Mouse (Mus musculus) MEL (cell line): ENCODE measurements around the gene Ggcx. TPM values are rescaled to one million over a fixed set of nuclear protein-coding genes. Genes with fewer than 3 reads are reported as not detected.

ENCODE experiments used
- DNase-seq: peaks from one replicate; pipeline ENCODE4 v3.0.0; 2011; ENCODE audit warnings: low read depth, low spot score
- H3K27ac ChIP-seq: 2 replicates; pipeline ENCODE4 v1.5.1; 2012; ENCODE audit warnings: low read depth, mild to moderate bottlenecking, control low read depth, low read length, moderate library complexity; ENCODE audit not compliant: control insufficient read depth
- H3K27me3 ChIP-seq, 2 experiments: fragments of 150-350 bp in 1 of 2; sonication (generic) in 1 of 2; 2 replicates each; pipeline ENCODE4 v1.6.1; 2012; ENCODE audit warnings: low read length in 2 of 2, mild to moderate bottlenecking in 2 of 2, improper control_type of control experiment in 1 of 2, moderate library complexity in 1 of 2; ENCODE audit not compliant: insufficient read depth in 2 of 2, control insufficient read depth in 1 of 2
- H3K36me3 ChIP-seq, 2 experiments: 2 replicates each; pipeline ENCODE4 v1.6.1; 2012 to 2014; ENCODE audit warnings: low read length in 2 of 2, improper control_type of control experiment in 1 of 2, inconsistent platforms in 1 of 2, mild to moderate bottlenecking in 1 of 2; ENCODE audit not compliant: insufficient read depth in 2 of 2, control insufficient read depth in 1 of 2
- H3K4me1 ChIP-seq, 2 experiments: fragments of 150-350 bp in 1 of 2; sonication (generic) in 1 of 2; 2 replicates each; pipeline ENCODE4 v1.6.1; 2012; ENCODE audit warnings: low read length in 2 of 2, improper control_type of control experiment in 1 of 2, mild to moderate bottlenecking in 1 of 2; ENCODE audit not compliant: insufficient read depth in 2 of 2, control insufficient read depth in 1 of 2
- H3K4me3 ChIP-seq, 2 experiments: fragments of 150-350 bp in 1 of 2; sonication (generic) in 1 of 2; 2 replicates each; pipeline ENCODE4 v1.5.1; 2012; ENCODE audit warnings: low read depth in 2 of 2, low read length in 2 of 2, mild to moderate bottlenecking in 2 of 2, moderate library complexity in 2 of 2, control low read depth in 1 of 2, improper control_type of control experiment in 1 of 2; ENCODE audit not compliant: control insufficient read depth in 1 of 2, insufficient read depth in 1 of 2
- H3K79me2 ChIP-seq: 2 replicates; pipeline ENCODE4 v1.6.1; 2012; ENCODE audit warnings: mild to moderate bottlenecking, low read length, moderate library complexity; ENCODE audit not compliant: control insufficient read depth, poor library complexity, insufficient read depth
- H3K9ac ChIP-seq: 2 replicates; pipeline ENCODE4 v1.6.1; 2012; ENCODE audit warnings: low read depth, mild to moderate bottlenecking, control low read depth, low read length, moderate library complexity; ENCODE audit not compliant: control insufficient read depth, poor library complexity, severe bottlenecking
- H3K9me3 ChIP-seq: fragments of 150-350 bp; sonication (generic); replicated peaks from 2 replicates; pipeline ENCODE4 v1.6.1; 2012; ENCODE audit warnings: mild to moderate bottlenecking, low read length, improper control_type of control experiment, moderate library complexity; ENCODE audit not compliant: insufficient read depth
- BHLHE40 ChIP-seq: IDR thresholded peaks from 2 replicates; pipeline ENCODE4 v1.6.1; 2012; ENCODE audit warnings: low read depth, mild to moderate bottlenecking, inconsistent platforms, low read length, improper control_type of control experiment, borderline replicate concordance
- CHD1 ChIP-seq: IDR thresholded peaks from 2 replicates; pipeline ENCODE4 v1.6.1; 2012; ENCODE audit warnings: low read depth, mild to moderate bottlenecking, inconsistent platforms, low read length, improper control_type of control experiment
- CHD2 ChIP-seq: IDR thresholded peaks from 2 replicates; pipeline ENCODE4 v1.6.1; 2011; ENCODE audit warnings: low read length, improper control_type of control experiment
- E2F4 ChIP-seq: IDR thresholded peaks from 2 replicates; pipeline ENCODE4 v1.6.1; 2011; ENCODE audit warnings: low read depth, low read length, improper control_type of control experiment, borderline replicate concordance
- EP300 ChIP-seq, 2 experiments: IDR thresholded peaks; 2 replicates each; pipeline ENCODE4 v1.6.1; 2011; ENCODE audit warnings: improper control_type of control experiment in 2 of 2, low read length in 2 of 2, low read depth in 1 of 2, mild to moderate bottlenecking in 1 of 2
- ETS1 ChIP-seq: IDR thresholded peaks from 2 replicates; pipeline ENCODE4 v1.6.1; 2012; ENCODE audit warnings: low read depth, mild to moderate bottlenecking, inconsistent platforms, low read length, improper control_type of control experiment, moderate library complexity
- GATA1 ChIP-seq: IDR thresholded peaks from 2 replicates; pipeline ENCODE4 v1.6.1; 2011; ENCODE audit warnings: low read depth, low read length, improper control_type of control experiment
- HCFC1 ChIP-seq: IDR thresholded peaks from 2 replicates; pipeline ENCODE4 v1.6.1; 2012; ENCODE audit warnings: low read depth, mild to moderate bottlenecking, inconsistent platforms, low read length, improper control_type of control experiment, moderate library complexity
- KAT2A ChIP-seq: conservative IDR thresholded peaks from 2 replicates; pipeline ENCODE4 v1.6.1; 2012; ENCODE audit warnings: low read depth, low read length, improper control_type of control experiment, inconsistent platforms
- MAX ChIP-seq: IDR thresholded peaks from 2 replicates; pipeline ENCODE4 v1.6.1; 2011; ENCODE audit warnings: low read length, improper control_type of control experiment
- MAZ ChIP-seq: IDR thresholded peaks from 2 replicates; pipeline ENCODE4 v1.6.1; 2012; ENCODE audit warnings: low read depth, mild to moderate bottlenecking, inconsistent platforms, low read length, improper control_type of control experiment
- MEF2A ChIP-seq: IDR thresholded peaks from 2 replicates; pipeline ENCODE4 v1.6.1; 2014; ENCODE audit warnings: low read depth, mild to moderate bottlenecking, inconsistent platforms, low read length, improper control_type of control experiment; ENCODE audit not compliant: poor library complexity, insufficient replicate concordance, severe bottlenecking; ENCODE audit errors: extremely low read depth
- MXI1 ChIP-seq: IDR thresholded peaks from 2 replicates; pipeline ENCODE4 v1.6.1; 2011; ENCODE audit warnings: mild to moderate bottlenecking, low read depth, low read length, improper control_type of control experiment
- POLR2A ChIP-seq, 2 experiments: IDR thresholded peaks; 2 replicates each; pipeline ENCODE4 v1.6.1; 2011 to 2012; ENCODE audit warnings: low read length in 2 of 2, mild to moderate bottlenecking in 2 of 2, control low read depth in 1 of 2, improper control_type of control experiment in 1 of 2, low read depth in 1 of 2, moderate library complexity in 1 of 2; ENCODE audit not compliant: control insufficient read depth in 1 of 2, insufficient read depth in 1 of 2, poor library complexity in 1 of 2
- POLR2AphosphoS5 ChIP-seq: IDR thresholded peaks from 2 replicates; pipeline ENCODE4 v1.6.1; 2012; ENCODE audit warnings: low read depth, borderline replicate concordance, mild to moderate bottlenecking, inconsistent platforms, low read length, moderate library complexity, mixed read lengths
- RAD21 ChIP-seq: IDR thresholded peaks from 2 replicates; pipeline ENCODE4 v1.6.1; 2011; ENCODE audit warnings: mild to moderate bottlenecking, low read depth, low read length, improper control_type of control experiment
- RCOR1 ChIP-seq: IDR thresholded peaks from 2 replicates; pipeline ENCODE4 v1.6.1; 2012; ENCODE audit warnings: low read depth, mild to moderate bottlenecking, inconsistent platforms, low read length, improper control_type of control experiment
- SIN3A ChIP-seq: IDR thresholded peaks from 2 replicates; pipeline ENCODE4 v1.6.1; 2012; ENCODE audit warnings: low read length, improper control_type of control experiment, inconsistent platforms
- SMC3 ChIP-seq: IDR thresholded peaks from 2 replicates; pipeline ENCODE4 v1.6.1; 2011; ENCODE audit warnings: low read depth, low read length, improper control_type of control experiment
- TAL1 ChIP-seq: IDR thresholded peaks from 2 replicates; pipeline ENCODE4 v1.6.1; 2012; ENCODE audit warnings: mild to moderate bottlenecking, inconsistent platforms, low read length, moderate library complexity, mixed read lengths
- TCF12 ChIP-seq: IDR thresholded peaks from 2 replicates; pipeline ENCODE4 v1.6.1; 2014; ENCODE audit warnings: low read depth, mild to moderate bottlenecking, inconsistent platforms, low read length, improper control_type of control experiment, moderate library complexity
- USF1 ChIP-seq: IDR thresholded peaks from 2 replicates; pipeline ENCODE4 v1.6.1; 2014; ENCODE audit warnings: low read depth, mild to moderate bottlenecking, inconsistent platforms, low read length, improper control_type of control experiment, moderate library complexity
- USF2 ChIP-seq, 2 experiments: IDR thresholded peaks; 2 replicates each; pipeline ENCODE4 v1.6.1; 2011 to 2012; ENCODE audit warnings: improper control_type of control experiment in 2 of 2, low read length in 2 of 2, borderline replicate concordance in 1 of 2, inconsistent platforms in 1 of 2, low read depth in 1 of 2, mild to moderate bottlenecking in 1 of 2; ENCODE audit not compliant: insufficient read depth in 1 of 2
- ZKSCAN1 ChIP-seq: IDR thresholded peaks from 2 replicates; pipeline ENCODE4 v1.6.1; 2012; ENCODE audit warnings: low read depth, mild to moderate bottlenecking, inconsistent platforms, low read length, improper control_type of control experiment, moderate library complexity
- ZMIZ1 ChIP-seq: IDR thresholded peaks from 2 replicates; pipeline ENCODE4 v1.6.1; 2012; ENCODE audit warnings: low read depth, mild to moderate bottlenecking, inconsistent platforms, low read length, improper control_type of control experiment, moderate library complexity
- ZNF384 ChIP-seq: IDR thresholded peaks from 2 replicates; pipeline ENCODE4 v1.6.1; 2012; ENCODE audit warnings: low read depth, mild to moderate bottlenecking, inconsistent platforms, low read length, improper control_type of control experiment
- polyA plus RNA-seq, 2 experiments: library from polyadenylated mRNA; stranded (reverse) in 1 of 2; unstranded in 1 of 2; fragments of >175 nt in 1 of 2; fragments of >200 nt in 1 of 2; gene quantifications; 2 replicates each; pipeline versions ENCODE4 v1.2.1 to v1.2.4; 2012; ENCODE audit warnings: low replicate concordance in 2 of 2, low read depth in 1 of 2; ENCODE audit not compliant: insufficient read length in 2 of 2, insufficient read depth in 1 of 2, missing spikeins in 1 of 2
- total RNA-seq: library from RNA; depleted of rRNA; stranded (reverse); fragments of 300-350 nt; gene quantifications from 2 replicates; pipeline ENCODE4 v1.2.3, GENCODE M21; 2012

Gene Ggcx
- total and polyA plus RNA-seq, 3 experiments: 5.2 to 5.4 TPM; not detected in 1

- TF ChIP-seq MEF2A: no peak
Observed at GRCm38 (mm10) chr6:72458921-72459320, 44.8 kb downstream of the Ggcx start (continued).

GRCm38 (mm10) chr6:72460036-72460801 lies 46.1 kb downstream of the Ggcx start:
- peaks cover 21 to 29% of the 10 kb centered on the region in 2 experiments for H3K4me1 ChIP-seq
- H3K79me2 ChIP-seq: no peaks in the 10 kb centered on the region
- H3K9me3 ChIP-seq: no peaks in the 10 kb centered on the region
- H3K9ac ChIP-seq: peak overlapping the region; percentile 40
- peak overlapping the region; percentile 76 for H3K27ac ChIP-seq
- DNase-seq: peak; percentile 62
- peak; percentile 65 to 71 for TF ChIP-seq EP300 (IDR thresholded peaks at IDR 0.05; ENCODE audit: low read depth in 1 of 2, low read length in 2 of 2)
- no peak for TF ChIP-seq BHLHE40
- peak; percentile 43; the same call in 1 of the 2 replicates for TF ChIP-seq USF1
- peak; percentile 85 for TF ChIP-seq GATA1
- TF ChIP-seq HCFC1: peak; percentile 18; the same call in 1 of the 2 replicates
- TF ChIP-seq RCOR1: peak; percentile 54; the same call in 1 of the 2 replicates
- no peak for TF ChIP-seq E2F4
- peak; percentile 84 for TF ChIP-seq ZNF384
- TF ChIP-seq CHD1: no peak
- no peak for TF ChIP-seq POLR2A (IDR thresholded peaks at IDR 0.05; ENCODE audit: control insufficient read depth in 1 of 2, insufficient read depth in 1 of 2, low read depth in 1 of 2, low read length in 2 of 2, poor library complexity in 1 of 2)
- no peak for TF ChIP-seq SMC3
- TF ChIP-seq POLR2AphosphoS5: no peak
- no peak for TF ChIP-seq RAD21
- TF ChIP-seq MAX: 0 out of 2 replicates have a peak, but pooled peaks have one; percentile 11
- TF ChIP-seq TCF12: peak; percentile 61
- TF ChIP-seq USF2 (IDR thresholded peaks at IDR 0.05; ENCODE audit: borderline replicate concordance in 1 of 2, insufficient read depth in 1 of 2, low read depth in 1 of 2, low read length in 2 of 2): no peak
- peak; percentile 42; the same call in 1 of the 2 replicates for TF ChIP-seq SIN3A
- peak; percentile 34 for TF ChIP-seq MXI1
- no peak; the same call in 1 of the 2 replicates for TF ChIP-seq TAL1
- no peak for TF ChIP-seq MAZ
- no peak for TF ChIP-seq ZMIZ1
- no peak for TF ChIP-seq KAT2A
- peak; percentile 64; the same call in 1 of the 2 replicates for TF ChIP-seq ETS1
- TF ChIP-seq CHD2: no peak
- TF ChIP-seq ZKSCAN1: no peak
- peak overlapping the region; percentile 39 to 67 for H3K4me3 ChIP-seq
- peaks cover 0 to 26% of the 10 kb centered on the region in 2 experiments; a peak in 2 of 4 replicates for H3K36me3 ChIP-seq
- H3K27me3 ChIP-seq: no peaks in the 10 kb centered on the region
